In the genomic region with DNA sequence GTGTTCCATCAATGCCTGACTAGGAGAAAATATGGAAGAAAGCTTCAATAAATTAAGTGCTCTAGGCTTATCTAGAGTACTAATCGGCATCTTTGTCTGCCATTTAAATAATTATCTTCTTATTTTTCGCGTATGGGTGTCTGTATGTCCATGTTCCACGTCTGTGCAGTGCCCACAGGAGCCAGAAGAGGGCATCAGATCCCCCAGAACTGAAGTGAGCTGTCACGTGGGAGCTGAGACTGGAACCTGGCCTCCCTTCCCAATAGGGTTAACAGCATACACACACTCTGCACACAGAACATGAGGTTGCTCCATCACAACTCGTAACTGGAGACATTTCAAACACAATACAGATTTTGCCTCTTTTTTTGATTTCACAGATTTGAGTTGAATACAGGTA, we compare ENCODE assay signal across 8 mouse cellular contexts.
DNase-seq lines count a peak whose midpoint lies in the region; ATAC-seq and TF ChIP-seq lines count a peak whose summit lies in the region.

No protein-coding gene starts in this region.

- no peaks in the 10 kb centered on the region for H3K27me3 ChIP-seq in testis, adult 2 months (ENCODE audit: control insufficient read depth, insufficient read depth, low read length)

- H3K4me3 ChIP-seq in testis, adult 2 months (ENCODE audit: control insufficient read depth, low read depth, low read length) = no peak overlapping the region

- ATAC-seq in megakaryocyte progenitor cell, adult 5-6 weeks (replicated peaks; ENCODE audit: poor library complexity) = 0 out of 2 replicates have a peak, but pooled peaks have one; percentile 26
- no peak for ATAC-seq in megakaryocyte-erythroid progenitor cell, adult 5-6 weeks (replicated peaks; ENCODE audit: low FRiP score, low TSS enrichment, poor library complexity, severe bottlenecking)

- H3K36me3 ChIP-seq in testis, adult 2 months (ENCODE audit: control insufficient read depth, insufficient read depth, low read length) = no peaks in the 10 kb centered on the region

- no peak overlapping the region for H3K27ac ChIP-seq in testis, adult 2 months (ENCODE audit: control insufficient read depth, insufficient read depth, low read depth, low read length)

- peaks cover 9% of the 10 kb centered on the region for H3K4me1 ChIP-seq in testis, adult 2 months (ENCODE audit: control insufficient read depth, insufficient read depth, low read length)

- DNase-seq in frontal cortex, postnatal 36 days (ENCODE audit: low spot score in 2 of 2) = peak; percentile 11 to 33
- no peak for DNase-seq in frontal cortex, postnatal 10 days (ENCODE audit: low spot score in 2 of 2)
- no peak for DNase-seq in testis, postnatal 14 days (ENCODE audit: low spot score)
- peak; percentile 14 for DNase-seq in embryo, embryonic 11.5 days (ENCODE audit: low read depth, low spot score)
- DNase-seq in layer of hippocampus, adult 8-10 months (ENCODE audit: low spot score in 2 of 2) = peak; percentile 10 to 36

- no peak for TF ChIP-seq POLR2A in testis, adult 2 months (IDR thresholded peaks at IDR 0.05; ENCODE audit: control insufficient read depth, low read depth, low read length)

- TF ChIP-seq CTCF in testis, adult 2 months (IDR thresholded peaks at IDR 0.05; ENCODE audit: control insufficient read depth, insufficient read depth, insufficient replicate concordance, low read depth, low read length) = peak; percentile 62; the same call in 1 of the 2 replicates

Comparison
In these comparisons a context has a peak if more than half of its experiments do, and no peak if none do; other contexts are left out.
1. DNase-seq: peak in frontal cortex, postnatal 36 days (2 of 2), embryo, embryonic 11.5 days (single experiment) and layer of hippocampus, adult 8-10 months (2 of 2); none in frontal cortex, postnatal 10 days (0 of 2) and testis, postnatal 14 days (single experiment).